Mouse (Mus musculus): ENCODE measurements around the gene Bmyc. TPM values are rescaled to one million over a fixed set of nuclear protein-coding genes. Genes with fewer than 3 reads are reported as not detected.
"Not testable (repeated sequence)": the region's sequence is repeated elsewhere in the genome, so short reads cannot be mapped to it uniquely, and the experiment has no call there.

Bmyc gene
- polyA plus RNA-seq, 1 experiment from 2014 or later: 129 TPM

GRCm38 (mm10) chr2:25694605-25695004 lies 11.9 kb upstream of the Bmyc start:
- Histone ChIP-seq H3K9me3 (no peaks in the 10 kb centered on the region), H3K4me2 (no peak overlapping the region), H3K36me3 (no peaks in the 10 kb centered on the region), H3K27ac (no peak overlapping the region), H3K4me1 (replicated peaks) (no peaks in the 10 kb centered on the region), H3K9ac (no peak overlapping the region), H3K4me3 (no peak overlapping the region), H3K27me3 (no peaks in the 10 kb centered on the region)
- ATAC-seq (ENCODE audit: low FRiP score): no peak

- no peaks in the 10 kb centered on the region for H3K27me3 ChIP-seq
- H3K4me2 ChIP-seq: no peak overlapping the region
- 72% methylated on average over 4 of the region's 4 CpGs for WGBS
- no peak for ATAC-seq (ENCODE audit: low FRiP score)
- H3K9me3 ChIP-seq: no peaks in the 10 kb centered on the region
- H3K27ac ChIP-seq: no peak overlapping the region
- no peaks in the 10 kb centered on the region for H3K4me1 ChIP-seq (replicated peaks)
- no peaks in the 10 kb centered on the region for H3K36me3 ChIP-seq
- H3K4me3 ChIP-seq: no peak overlapping the region
- H3K9ac ChIP-seq: no peak overlapping the region
These were observed 9.6 kb upstream of the Bmyc start for GRCm38 (mm10) chr2:25696951-25697350.

GRCm38 (mm10) chr2:25698696-25699095 lies 7.8 kb upstream of the Bmyc start:
- H3K27ac ChIP-seq: no peak overlapping the region

GRCm38 (mm10) chr2:25699743-25700142 lies 6.8 kb upstream of the Bmyc start, which contains the start of gene Obp2a:
Gene Obp2a, plus strand, starts transcription at chr2:25700043.
- H3K36me3 ChIP-seq; H3K4me3 ChIP-seq; ATAC-seq (ENCODE audit: low FRiP score); H3K9me3 ChIP-seq; H3K27me3 ChIP-seq; H3K4me1 ChIP-seq (replicated peaks); H3K27ac ChIP-seq; H3K4me2 ChIP-seq; H3K9ac ChIP-seq: not testable (repeated sequence)
- 71% methylated on average over 3 of the region's 3 CpGs for whole genome bisulfite sequencing

More at GRCm38 (mm10) chr2:25698696-25699095, 7.8 kb upstream of the Bmyc start:
- Histone ChIP-seq H3K4me1 (replicated peaks) (no peaks in the 10 kb centered on the region), H3K9ac (no peak overlapping the region), H3K27me3 (no peaks in the 10 kb centered on the region), H3K36me3 (no peaks in the 10 kb centered on the region), H3K4me3 (no peak overlapping the region), H3K9me3 (no peaks in the 10 kb centered on the region), H3K4me2 (no peak overlapping the region)
- 89% methylated on average over 2 of the region's 2 CpGs for WGBS
- no peak for ATAC-seq (ENCODE audit: low FRiP score)

- no peaks in the 10 kb centered on the region for H3K4me1 ChIP-seq (replicated peaks)
- WGBS: 85% methylated on average over 5 of the region's 5 CpGs
- H3K4me2 ChIP-seq: no peak overlapping the region
- no peak overlapping the region for H3K9ac ChIP-seq
- ATAC-seq (ENCODE audit: low FRiP score): no peak
- no peak overlapping the region for H3K4me3 ChIP-seq
- H3K27me3 ChIP-seq: no peaks in the 10 kb centered on the region
- no peak overlapping the region for H3K27ac ChIP-seq
- no peaks in the 10 kb centered on the region for H3K36me3 ChIP-seq
- no peaks in the 10 kb centered on the region for H3K9me3 ChIP-seq
These were observed 5.5 kb upstream of the Bmyc start for GRCm38 (mm10) chr2:25701001-25701400.

GRCm38 (mm10) chr2:25703706-25704105 lies 2.8 kb upstream of the Bmyc start:
- Histone ChIP-seq H3K27ac (no peak overlapping the region), H3K36me3 (no peaks in the 10 kb centered on the region), H3K4me1 (replicated peaks) (peaks cover 11% of the 10 kb centered on the region), H3K9ac (no peak overlapping the region), H3K9me3 (no peaks in the 10 kb centered on the region), H3K4me2 (no peak overlapping the region), H3K4me3 (no peak overlapping the region), H3K27me3 (no peaks in the 10 kb centered on the region)
- no peak for ATAC-seq (ENCODE audit: low FRiP score)
- 85% methylated on average over 4 of the region's 4 CpGs for WGBS

GRCm38 (mm10) chr2:25708121-25708520 lies 1.6 kb downstream of the Bmyc start:
- no peak for ATAC-seq (ENCODE audit: low FRiP score)
- H3K9me3 ChIP-seq: no peaks in the 10 kb centered on the region
- H3K27me3 ChIP-seq: no peaks in the 10 kb centered on the region
- H3K27ac ChIP-seq: no peak overlapping the region
- H3K4me3 ChIP-seq: peak overlapping the region; percentile 27
- no peaks in the 10 kb centered on the region for H3K36me3 ChIP-seq
- H3K4me1 ChIP-seq (replicated peaks): peaks cover 21% of the 10 kb centered on the region
- H3K9ac ChIP-seq: peak overlapping the region; percentile 51; the same call in 1 of the 2 replicates
- 78% methylated on average over 2 of the region's 2 CpGs for WGBS
- peak overlapping the region; percentile 84 for H3K4me2 ChIP-seq

GRCm38 (mm10) chr2:25709056-25709455 lies 2.5 kb downstream of the Bmyc start:
- H3K4me3 ChIP-seq: peak overlapping the region; percentile 27; the same call in 1 of the 2 replicates
- peaks cover 21% of the 10 kb centered on the region for H3K4me1 ChIP-seq (replicated peaks)
- H3K27ac ChIP-seq; H3K36me3 ChIP-seq; H3K9me3 ChIP-seq; H3K27me3 ChIP-seq; ATAC-seq (ENCODE audit: low FRiP score): not testable (repeated sequence)
- 81% methylated on average over 1 of the region's 1 CpGs for WGBS
- peak overlapping the region; percentile 51; the same call in 1 of the 2 replicates for H3K9ac ChIP-seq
- peak overlapping the region; percentile 84; the same call in 1 of the 2 replicates for H3K4me2 ChIP-seq

GRCm38 (mm10) chr2:25709791-25710190 lies 3.3 kb downstream of the Bmyc start:
- H3K4me3 ChIP-seq; H3K36me3 ChIP-seq; H3K9ac ChIP-seq; ATAC-seq (ENCODE audit: low FRiP score); H3K27me3 ChIP-seq; H3K27ac ChIP-seq; H3K4me2 ChIP-seq; H3K9me3 ChIP-seq: not testable (repeated sequence)
- 76% methylated on average over 2 of the region's 2 CpGs for WGBS
- peaks cover 21% of the 10 kb centered on the region for H3K4me1 ChIP-seq (replicated peaks)

- not testable (repeated sequence) for H3K36me3 ChIP-seq; H3K9me3 ChIP-seq; H3K9ac ChIP-seq; H3K27ac ChIP-seq; ATAC-seq (ENCODE audit: low FRiP score); H3K27me3 ChIP-seq; H3K4me2 ChIP-seq; H3K4me3 ChIP-seq
- WGBS: 29% methylated on average over 3 of the region's 3 CpGs
- peaks cover 21% of the 10 kb centered on the region for H3K4me1 ChIP-seq (replicated peaks)
These were observed 5.1 kb downstream of the Bmyc start for GRCm38 (mm10) chr2:25711641-25712040.

GRCm38 (mm10) chr2:25717222-25717621 lies 10.7 kb downstream of the Bmyc start:
- Histone ChIP-seq H3K27ac (no peak overlapping the region), H3K27me3 (no peaks in the 10 kb centered on the region), H3K9me3 (no peaks in the 10 kb centered on the region), H3K4me2 (no peak overlapping the region), H3K4me3 (no peak overlapping the region), H3K9ac (no peak overlapping the region), H3K4me1 (replicated peaks) (no peaks in the 10 kb centered on the region), H3K36me3 (no peaks in the 10 kb centered on the region)
- ATAC-seq (ENCODE audit: low FRiP score): no peak

- no peak overlapping the region for H3K27ac ChIP-seq
- no peaks in the 10 kb centered on the region for H3K27me3 ChIP-seq
- no peaks in the 10 kb centered on the region for H3K4me1 ChIP-seq (replicated peaks)
- no peak overlapping the region for H3K4me3 ChIP-seq
- H3K9ac ChIP-seq: no peak overlapping the region
- no peak overlapping the region for H3K4me2 ChIP-seq
- H3K9me3 ChIP-seq: 0 out of 2 replicates have a peak, but pooled peaks cover 5% of the 10 kb centered on the region
- H3K36me3 ChIP-seq: no peaks in the 10 kb centered on the region
- no peak for ATAC-seq (ENCODE audit: low FRiP score)
- WGBS: 67% methylated on average over 2 of the region's 2 CpGs
These were observed 26.8 kb downstream of the Bmyc start for GRCm38 (mm10) chr2:25733199-25733930.

GRCm38 (mm10) chr2:25736709-25737108 lies 30.2 kb downstream of the Bmyc start, which contains the start of gene Obp2b:
Gene Obp2b, plus strand, starts transcription at chr2:25737009.
- ATAC-seq (ENCODE audit: low FRiP score); H3K4me1 ChIP-seq (replicated peaks); H3K36me3 ChIP-seq; H3K27me3 ChIP-seq; H3K9me3 ChIP-seq; H3K4me3 ChIP-seq; H3K4me2 ChIP-seq; H3K27ac ChIP-seq; H3K9ac ChIP-seq: not testable (repeated sequence)
- WGBS: 72% methylated on average over 3 of the region's 3 CpGs

Measured in hindbrain, embryonic 13.5 days (tissue).